Mouse (Mus musculus) inflammation-experienced regulatory T-cells, adult 6 months (primary cell): ENCODE measurements at regions not wholly inside any gene's neighbourhood (a gene's known extent, or its start where the extent isn't known, plus 50 kb on each side); places are given as distances from the start of the nearest gene placed in this dataset.

Source experiments
- ATAC-seq: one replicate; pipeline ENCODE4 v1.8.0; 2017

DNA sequence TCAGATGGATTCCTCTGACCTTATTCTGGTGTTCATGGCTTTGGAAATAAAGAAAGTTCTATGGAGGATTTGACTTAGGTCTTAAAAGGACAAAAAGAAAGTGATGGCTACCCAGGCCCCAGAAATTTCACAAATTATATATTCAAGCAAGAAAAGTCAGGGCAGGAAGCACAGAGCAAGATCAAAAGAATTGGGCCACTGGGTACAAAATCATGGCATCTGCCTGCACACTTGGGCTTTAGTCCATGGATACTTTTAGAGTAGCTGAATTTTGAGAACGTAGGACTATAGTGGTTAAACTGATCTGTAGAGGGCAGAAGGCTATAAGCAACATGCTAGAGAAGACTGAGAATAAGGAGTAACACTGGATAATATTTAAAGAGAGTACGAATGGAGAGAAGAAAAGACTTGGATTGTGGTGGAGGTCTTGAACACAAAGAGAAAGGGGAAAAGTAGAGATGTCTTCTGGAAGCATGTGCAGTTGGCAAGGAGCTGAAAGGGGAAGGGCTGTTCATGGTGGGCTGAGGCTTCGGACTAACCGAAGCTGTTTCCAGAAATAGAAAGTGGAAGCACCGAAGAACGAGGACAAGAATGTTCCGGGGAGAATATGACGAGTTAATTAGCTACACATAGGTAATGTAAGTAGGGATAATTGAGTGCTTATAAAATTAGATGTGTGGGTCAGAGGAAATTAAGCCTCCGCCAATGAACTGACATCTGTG lies 168.2 kb upstream of the Itga4 start:
- ATAC-seq: peak; percentile 64

DNA sequence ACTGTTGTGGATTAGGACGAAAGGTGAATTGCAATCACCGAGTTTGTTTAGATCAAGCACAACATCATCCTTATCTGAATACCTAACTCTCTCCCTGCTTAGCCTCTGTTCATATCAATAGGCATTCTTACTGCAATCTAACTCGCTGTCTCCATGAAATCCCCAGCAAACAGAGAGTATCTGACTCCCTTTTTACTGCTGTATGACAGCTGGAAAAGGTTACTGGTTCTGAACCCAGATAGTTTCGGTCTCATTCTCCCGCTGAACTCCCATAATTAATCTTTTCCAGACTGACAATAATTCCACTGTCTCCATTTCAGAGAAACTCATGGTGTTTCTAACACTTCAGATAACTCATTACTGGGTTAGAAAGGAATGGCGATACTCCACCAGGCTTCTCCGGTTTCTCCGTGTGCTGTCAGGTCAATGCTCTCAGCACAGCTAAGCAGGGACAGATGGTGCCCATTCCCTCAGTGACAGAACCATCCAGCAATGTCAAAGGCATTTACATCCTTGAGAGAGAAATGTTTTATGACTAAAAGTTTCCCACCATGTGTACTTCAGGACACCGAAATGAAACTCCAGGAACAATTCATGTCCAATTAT lies 167.5 kb upstream of the Itga4 start:
- ATAC-seq: peak; percentile 15

DNA sequence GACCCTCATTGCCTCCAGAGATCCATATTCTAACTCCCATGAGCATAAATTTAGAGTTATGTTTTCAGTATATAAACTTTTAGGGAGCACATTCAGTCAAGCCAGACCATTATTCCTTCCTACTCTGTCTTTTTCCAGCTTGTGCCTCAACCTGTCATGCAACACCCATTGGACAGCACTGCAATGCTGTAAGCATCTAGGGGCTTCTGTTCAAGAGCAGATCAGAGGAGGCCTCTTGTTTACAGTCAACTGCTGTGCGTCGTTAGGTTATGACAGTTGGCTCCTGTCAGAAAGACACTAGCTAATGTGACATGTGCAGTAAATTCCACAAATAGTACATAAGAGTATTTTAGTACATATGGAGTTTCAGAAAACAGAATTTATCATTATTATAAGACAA lies 165.0 kb upstream of the Itga4 start:
- no peak for ATAC-seq

DNA sequence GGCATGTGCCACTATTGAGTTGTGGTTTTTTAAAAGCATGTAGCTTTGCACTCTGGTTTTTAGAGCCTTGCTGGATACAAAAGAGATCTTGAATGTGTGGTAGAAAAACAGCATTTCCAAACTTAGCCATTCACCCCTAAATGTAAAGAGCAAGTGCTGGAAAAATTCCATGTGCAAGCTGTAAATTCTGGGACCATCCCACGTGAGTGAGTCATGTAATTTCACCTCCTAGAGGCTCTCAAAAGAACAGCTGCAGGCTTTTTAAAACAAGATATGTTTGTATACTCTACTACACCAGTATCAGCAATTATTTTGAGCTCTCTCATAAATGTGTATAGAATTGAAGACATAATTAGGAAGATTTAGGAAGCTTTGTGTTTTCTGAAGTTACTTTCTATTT lies 160.9 kb upstream of the Itga4 start:
- ATAC-seq: no peak

DNA sequence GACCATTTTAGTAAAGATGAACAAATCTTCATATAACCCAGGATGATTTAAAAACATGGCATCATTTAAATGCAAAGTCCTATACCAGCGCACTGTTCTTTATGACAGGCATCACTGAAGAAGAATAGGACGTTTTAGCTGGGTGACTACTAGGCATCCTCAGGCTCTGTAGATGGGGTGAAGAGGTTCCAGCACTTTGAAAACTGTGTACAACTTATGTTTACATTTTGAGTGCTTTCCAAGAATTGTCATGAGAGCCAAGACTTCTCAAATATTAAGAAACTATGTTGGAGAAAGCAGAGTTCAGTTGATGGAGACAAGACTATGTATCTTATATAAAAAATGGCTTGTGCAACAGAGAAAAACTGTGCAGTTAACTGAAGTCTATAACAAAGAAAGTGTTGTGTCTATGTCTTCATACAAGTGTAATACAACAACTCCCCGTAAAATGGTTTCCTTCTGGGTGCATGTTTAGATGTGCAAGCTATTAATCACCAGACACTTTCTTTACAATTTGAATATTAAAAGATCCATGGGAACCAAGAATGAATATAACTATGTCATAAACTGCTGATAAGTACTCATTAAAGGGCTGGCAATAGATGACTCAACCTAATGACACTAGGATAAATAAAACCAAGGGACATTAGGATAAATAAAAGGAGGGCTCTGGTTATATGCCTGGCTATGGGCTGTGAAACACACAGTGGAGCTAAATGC lies 158.5 kb upstream of the Itga4 start:
- no peak for ATAC-seq

DNA sequence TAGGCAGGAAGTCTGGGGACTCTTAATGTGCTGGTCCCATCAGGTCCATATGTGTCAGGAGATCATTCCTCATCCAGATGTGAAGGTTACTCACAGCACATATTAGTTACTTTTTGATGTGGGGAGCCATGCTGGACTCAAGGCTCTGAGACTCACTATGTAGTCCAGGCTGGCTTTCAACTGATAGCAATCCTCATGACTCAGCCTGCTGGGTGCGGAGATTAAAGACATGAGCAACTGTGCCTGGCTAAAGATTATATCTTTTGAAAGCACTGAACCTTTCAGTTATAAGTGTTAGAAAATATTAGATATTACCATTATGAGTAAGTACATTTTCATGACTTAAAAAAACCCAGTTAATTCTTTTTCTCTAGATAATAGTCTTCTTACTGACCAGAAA lies 155.6 kb upstream of the Itga4 start:
- ATAC-seq: no peak

DNA sequence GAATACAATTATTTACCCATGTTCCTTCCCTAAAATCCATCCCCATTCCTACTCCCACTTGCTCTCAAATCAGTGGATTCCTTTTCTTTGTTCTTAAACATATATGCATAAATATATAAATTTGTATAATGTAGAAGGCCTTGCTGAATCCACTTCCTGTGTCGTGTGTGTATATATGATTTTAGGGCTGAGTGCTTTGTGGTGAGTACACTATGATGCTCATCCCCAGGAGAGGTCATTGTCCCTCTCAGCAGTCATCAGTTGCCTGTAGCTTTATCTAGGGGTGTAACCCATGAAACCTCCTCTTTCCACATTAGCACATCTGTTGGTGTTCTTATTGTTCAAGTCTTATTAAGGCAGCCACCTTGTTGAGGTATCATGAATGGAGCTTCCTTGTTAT lies 143.6 kb upstream of the Itga4 start:
- ATAC-seq: peak; percentile 52

DNA sequence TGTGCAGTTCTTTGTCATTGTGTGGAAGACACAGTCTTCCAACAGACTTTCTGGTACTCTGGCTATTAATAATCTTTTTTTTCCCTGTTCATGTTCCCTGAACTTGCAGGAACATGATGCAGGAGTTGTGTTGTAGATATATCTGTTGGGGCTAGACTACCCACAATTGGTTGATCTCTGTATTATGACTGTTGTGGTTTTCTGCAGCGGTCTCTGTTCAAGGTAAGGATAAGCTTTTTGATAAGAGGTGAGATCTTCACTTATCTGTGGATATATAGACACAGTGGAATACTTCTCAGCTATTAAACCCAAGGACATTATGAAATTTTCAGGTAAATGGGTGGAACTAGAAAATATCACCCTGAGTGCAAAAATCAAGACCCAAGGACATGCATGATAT lies 143.2 kb upstream of the Itga4 start:
- no peak for ATAC-seq

DNA sequence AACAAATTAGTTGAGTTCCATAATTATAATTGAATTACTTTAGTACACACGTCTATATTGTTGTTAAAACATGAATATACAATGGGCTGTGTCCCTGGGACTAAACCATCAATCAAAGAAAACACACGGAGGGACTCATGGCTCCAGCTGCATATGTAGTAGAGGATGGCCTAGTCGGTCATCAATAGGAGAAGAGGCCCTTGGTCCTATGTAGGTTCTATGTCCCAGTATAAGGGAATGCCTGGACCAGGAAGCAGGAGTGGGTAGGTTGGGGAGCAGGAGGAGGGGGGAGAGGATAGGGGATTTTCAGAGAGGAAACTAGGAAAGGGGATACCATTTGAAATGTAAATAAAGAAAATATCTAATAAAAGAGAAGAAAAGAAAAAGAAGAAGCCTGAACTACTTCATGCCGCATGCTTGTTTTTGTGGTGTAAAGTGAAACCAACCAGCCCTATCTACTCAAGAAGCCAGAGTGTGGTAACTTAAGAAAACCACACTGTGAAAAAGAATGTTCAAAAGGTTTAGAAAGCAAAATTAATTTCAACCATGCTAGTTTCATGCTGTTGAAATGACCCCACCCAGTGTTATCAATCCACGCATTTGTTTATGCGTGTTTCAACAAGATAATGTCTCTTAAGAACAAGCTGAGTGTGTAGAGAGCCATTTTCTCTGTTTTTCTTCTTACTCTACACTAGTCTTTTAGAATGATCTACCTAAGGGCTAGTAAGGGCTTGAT lies 134.4 kb upstream of the Itga4 start:
- peak; percentile 62 for ATAC-seq

DNA sequence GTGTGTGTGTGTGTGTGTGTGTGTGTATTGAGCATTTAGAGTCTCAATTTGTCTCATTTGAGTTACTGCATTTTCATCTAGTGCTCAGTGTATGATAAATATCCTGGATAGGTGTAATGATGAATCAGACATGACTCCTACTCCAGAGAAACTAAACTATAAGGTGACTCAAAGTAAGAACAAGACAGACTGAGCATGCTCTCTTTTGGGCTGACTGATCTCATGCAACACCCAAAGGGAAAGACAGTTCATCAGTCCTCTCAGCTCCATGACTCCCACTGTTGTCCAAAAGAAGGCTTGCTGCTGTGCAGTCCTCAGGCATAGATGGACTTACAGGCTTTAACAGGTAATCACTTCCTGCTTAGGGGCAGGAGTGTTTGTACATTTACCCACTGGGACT lies 132.7 kb upstream of the Itga4 start:
- ATAC-seq: no peak

DNA sequence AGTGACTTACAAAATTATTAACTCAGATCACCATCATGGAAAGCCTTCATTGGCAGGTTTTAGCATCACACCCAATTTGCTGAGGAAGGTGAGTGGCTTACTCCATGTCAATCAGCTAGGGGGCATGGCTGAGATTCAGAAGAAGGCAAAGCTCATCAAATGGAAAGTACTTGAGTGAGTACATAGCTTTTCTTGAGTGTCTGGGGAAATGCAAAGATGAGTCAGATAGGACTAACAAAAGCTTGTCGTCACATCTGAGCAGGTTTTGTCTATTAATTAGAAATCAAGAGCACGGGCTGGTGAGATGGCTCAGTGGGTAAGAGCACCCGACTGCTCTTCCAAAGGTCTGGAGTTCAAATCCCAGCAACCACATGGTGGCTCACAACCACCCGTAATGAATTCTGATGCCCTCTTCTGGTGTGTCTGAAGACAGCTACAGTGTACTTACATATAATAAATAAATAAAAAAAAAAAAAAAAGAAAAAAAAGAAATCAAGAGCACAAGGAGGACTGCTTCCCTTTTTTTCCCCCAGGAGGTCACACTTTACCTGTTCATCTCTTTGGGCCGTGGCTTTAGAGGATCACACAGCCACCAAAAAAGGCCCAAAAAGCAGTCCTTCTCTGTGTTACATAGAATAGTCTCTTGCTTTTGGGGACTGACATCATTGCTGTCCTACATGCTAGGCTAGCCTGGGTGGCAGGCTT lies 130.8 kb upstream of the Itga4 start:
- peak; percentile 89 for ATAC-seq

DNA sequence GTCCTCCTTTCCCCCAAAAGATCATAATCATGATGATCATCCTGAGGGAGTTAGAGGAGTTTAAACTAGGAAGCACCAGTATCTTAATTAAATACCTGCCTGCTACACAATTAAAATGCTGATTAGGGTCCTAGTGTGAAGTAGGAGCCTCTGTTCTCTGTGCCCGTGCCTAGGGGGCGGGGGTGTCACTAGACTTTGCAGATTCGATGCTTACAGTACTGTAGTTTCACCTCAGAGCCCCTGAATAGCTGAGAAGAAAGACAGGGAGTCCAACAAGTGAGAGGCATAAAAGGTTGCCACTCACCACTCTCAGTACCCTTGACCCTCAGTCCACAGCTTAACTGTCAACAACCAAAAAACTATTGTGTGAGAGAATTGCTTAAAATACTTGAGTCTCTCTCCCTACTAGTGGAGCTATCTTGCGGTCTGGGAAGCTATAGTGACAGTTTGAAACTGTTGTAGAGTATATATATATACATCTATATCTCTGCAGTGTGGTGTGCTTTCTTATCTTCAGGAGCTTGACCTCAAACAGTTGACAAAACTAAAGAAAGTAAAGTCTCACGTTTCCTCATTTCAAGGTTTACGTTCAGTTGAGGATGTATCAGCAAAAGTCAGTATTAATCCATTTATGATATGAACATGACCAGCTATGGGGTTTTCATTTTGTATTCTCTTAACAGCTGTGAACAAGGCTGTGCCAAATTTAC lies 128.9 kb upstream of the Itga4 start:
- ATAC-seq: no peak

DNA sequence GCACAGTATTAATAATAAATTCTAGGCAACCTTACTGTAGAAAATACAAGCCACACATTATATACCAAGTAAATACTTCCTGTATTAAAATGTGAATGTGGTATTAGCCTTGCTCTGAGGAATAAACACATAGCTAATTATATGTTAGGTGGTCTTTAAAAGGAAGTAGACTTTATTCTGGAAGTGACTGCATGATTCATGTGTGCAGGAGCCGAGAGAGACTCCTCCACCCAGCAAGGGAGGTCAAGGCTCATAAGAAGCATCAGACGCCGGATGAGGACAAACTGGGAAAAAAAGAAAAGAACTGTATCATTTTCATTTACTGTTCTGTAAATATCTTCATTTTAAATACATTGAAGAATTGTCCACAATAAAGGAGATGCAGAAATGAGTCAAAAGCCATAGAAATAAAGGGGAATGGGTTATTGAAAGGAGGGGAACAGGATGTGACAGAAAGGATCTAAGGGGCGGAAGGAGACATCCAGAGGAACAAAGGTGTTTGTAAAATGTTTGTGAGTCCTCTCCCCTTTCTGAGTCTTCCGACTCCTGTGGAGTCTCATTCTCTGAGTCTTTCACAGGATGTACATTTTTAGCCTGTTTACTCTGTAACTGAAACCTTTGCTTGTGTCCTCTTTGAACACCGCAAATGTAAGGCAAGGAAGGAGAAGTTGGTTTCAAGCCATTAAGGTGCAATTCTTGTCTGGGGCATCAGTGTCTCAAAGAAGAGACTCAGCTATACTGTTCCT lies 128.1 kb upstream of the Itga4 start:
- ATAC-seq: peak; percentile 53

DNA sequence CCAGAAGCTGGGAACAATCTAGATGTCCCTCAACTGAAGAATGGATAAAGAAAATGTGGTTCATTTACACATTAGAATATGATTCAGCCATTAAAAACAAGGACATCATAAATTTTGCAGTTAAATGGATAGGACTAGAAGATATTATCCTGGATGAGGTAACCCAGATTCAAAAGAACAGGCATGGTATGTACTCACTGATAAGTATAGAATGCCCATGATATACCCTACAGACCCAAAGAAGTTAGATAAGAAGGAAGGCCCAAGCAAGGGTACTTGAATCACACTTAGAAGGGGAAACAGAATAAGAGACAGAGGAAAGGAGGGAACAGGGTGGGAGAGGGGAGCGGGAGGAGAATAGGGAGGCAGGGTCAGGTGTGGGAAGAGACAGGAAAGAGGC lies 127.4 kb upstream of the Itga4 start:
- no peak for ATAC-seq

DNA sequence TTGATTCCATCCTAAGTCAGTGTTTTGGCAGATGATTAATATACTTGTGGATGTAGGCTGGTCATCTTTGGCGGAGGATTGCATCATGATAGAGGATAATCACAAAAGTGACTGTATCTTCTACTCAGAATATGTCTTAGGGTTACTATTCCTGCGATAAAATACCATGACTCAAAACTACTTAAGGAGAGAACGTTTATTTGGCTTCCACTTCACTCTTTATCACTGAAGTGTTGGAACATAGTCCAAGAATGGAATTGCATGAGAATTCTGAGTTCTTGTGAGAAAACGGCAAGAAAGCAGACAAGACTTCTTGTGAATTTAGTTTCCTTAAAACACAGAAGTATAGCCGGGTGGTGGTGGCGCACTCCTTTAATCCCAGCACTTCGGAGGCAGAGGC lies 124.6 kb upstream of the Itga4 start:
- no peak for ATAC-seq

DNA sequence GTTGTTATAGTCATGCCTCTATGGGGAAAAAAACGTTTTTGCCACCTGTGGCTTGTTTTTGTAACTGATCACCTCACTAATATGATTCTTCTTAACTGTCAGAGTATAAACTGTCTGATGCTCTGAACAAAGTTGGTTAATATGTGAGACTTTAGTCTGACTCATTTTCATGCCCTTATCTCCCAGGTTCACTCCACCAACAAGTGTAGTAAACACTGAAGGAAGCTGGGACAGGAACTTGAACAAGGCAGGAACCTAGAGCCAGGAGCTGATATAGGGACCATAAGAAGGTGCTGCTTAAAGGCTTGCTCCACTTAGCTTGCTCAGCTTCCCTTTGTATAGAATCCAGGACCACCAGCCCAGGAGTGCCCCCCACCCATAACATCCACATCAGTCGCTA lies 124.0 kb upstream of the Itga4 start:
- ATAC-seq: no peak

DNA sequence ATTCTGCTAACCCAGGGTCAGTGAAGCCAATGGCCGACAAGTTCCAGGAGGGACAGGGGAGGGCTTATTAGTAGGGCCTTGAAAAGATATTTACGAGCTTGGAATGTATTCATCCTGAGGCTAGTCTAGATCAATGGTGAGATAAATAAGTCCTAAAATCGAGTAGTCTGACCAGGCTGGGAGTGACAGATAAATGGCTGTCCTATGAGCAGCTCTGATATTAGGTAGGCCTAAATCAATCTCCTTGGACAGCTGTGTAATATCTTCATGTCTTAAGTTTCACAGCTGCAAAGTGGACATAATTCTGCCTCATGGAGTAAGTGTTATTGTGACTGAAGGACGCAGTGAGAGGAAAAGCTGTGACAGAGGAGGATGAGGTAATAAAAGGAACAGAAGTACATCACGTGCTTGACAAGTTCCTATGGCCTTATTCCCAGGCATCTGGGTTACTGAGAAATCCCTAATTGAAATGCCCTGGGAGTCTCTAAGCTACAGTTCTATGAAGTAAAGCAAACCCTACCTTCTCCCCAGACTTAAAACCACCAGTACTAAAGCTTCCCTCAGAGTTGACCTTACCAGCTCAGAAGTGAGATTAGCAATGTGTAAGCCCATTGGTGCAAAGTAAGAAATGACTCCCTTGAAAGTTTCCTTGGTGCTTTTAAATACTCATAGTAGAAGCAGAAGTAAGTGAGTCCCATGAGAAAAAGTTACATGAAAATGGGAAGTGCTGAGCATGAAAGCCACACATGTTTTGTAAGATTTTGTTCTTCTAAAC lies 123.3 kb upstream of the Itga4 start:
- no peak for ATAC-seq

DNA sequence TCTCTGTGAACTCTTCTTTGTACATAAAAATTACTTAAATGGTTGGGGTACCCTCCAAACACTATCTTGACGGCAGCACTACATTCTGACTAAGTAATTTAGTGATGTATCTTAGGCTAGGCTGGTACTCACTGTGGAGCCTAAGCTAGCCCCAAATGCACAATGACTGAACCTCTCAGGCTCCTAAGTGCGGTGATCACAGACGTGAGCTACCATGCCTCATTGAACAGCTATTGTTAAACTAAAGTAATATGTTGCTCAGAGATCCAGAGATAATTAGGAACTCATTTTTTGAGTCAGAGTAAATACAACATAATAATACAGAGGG lies 122.7 kb upstream of the Itga4 start:
- no peak for ATAC-seq

DNA sequence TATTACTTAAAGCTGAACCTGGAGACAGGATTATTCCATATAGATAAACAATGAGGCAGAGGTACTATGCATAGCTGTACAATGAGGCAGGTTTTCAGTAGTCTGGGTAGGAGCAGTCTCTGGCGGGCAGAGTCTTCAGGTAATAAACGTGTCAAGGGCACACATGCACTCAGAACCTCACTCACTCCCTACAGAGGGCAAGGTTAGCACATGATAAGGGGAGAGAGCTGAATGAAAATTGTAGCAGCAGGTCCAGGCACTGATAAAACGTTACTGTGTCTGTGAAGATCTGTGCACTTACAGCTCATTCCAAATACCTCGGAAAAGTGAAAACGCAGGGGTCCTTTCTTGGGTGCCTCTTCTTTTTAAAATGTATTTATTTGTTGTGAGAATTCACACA lies 120.9 kb upstream of the Itga4 start:
- ATAC-seq: no peak

DNA sequence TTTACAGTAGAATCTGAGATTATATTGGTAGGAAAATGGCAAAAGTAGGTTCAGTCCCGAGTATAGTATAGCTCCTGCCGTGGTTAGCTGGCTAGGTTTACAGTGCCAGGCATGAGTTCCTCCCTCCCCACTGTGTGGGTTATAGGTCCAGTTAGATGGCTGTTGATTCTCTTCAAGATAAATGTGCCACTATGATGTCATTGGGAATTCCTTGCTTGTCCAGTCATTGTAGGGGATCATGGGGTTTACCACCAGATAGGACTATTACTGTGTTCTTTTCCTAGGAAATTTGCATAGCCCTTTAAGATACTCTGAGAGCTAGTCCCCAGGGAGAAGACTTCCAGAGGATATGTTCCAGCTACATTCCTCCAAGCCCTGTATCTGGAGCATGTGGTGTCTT lies 119.2 kb upstream of the Itga4 start:
- no peak for ATAC-seq
